Mouse (Mus musculus) limb, embryonic 12.5 days (tissue): ENCODE data around the gene Crk. TPM values are rescaled to one million over a fixed set of nuclear protein-coding genes. Genes with fewer than 3 reads are reported as not detected.
A peak's percentile ranks its signal among the peaks of the same experiment; 100 is the strongest.
"Not testable (repeated sequence)": the region's sequence is repeated elsewhere in the genome, so short reads cannot be mapped to it uniquely, and the experiment has no call there.

Source experiments
- ATAC-seq: fragments of 200-750 bp; cut with Nextera tagmentation; 2 replicates; pipeline ENCODE4 v1.8.0; 2017; ENCODE audit warnings: low read depth, moderate TSS enrichment; ENCODE audit not compliant: insufficient number of reproducible peaks, insufficient read depth, low FRiP score, low TSS enrichment
- H3K27ac ChIP-seq: fragments of 300-500 bp; sonication (generic); 2 replicates; pipeline ENCODE4 v1.5.1; 2016; ENCODE audit warnings: mild to moderate bottlenecking, moderate library complexity
- H3K27me3 ChIP-seq: fragments of 300-500 bp; sonication (generic); 2 replicates; pipeline ENCODE4 v1.6.1; 2016; ENCODE audit warnings: mild to moderate bottlenecking, moderate library complexity
- H3K36me3 ChIP-seq: fragments of 300-500 bp; sonication (generic); 2 replicates; pipeline ENCODE4 v1.6.1; 2016; ENCODE audit warnings: mild to moderate bottlenecking, moderate library complexity
- H3K4me1 ChIP-seq: fragments of 300-500 bp; sonication (generic); replicated peaks from 2 replicates; pipeline ENCODE4 v1.6.1; 2016
- H3K4me2 ChIP-seq: fragments of 300-500 bp; sonication (generic); 2 replicates; pipeline ENCODE4 v1.6.1; 2016; ENCODE audit warnings: mild to moderate bottlenecking, moderate library complexity
- H3K4me3 ChIP-seq: fragments of 300-500 bp; sonication (generic); replicated peaks from 2 replicates; pipeline ENCODE4 v1.5.1; 2016; ENCODE audit warnings: mild to moderate bottlenecking
- H3K9ac ChIP-seq: fragments of 300-500 bp; sonication (generic); replicated peaks from 2 replicates; pipeline ENCODE4 v1.6.1; 2016; ENCODE audit warnings: mild to moderate bottlenecking, moderate library complexity
- H3K9me3 ChIP-seq: fragments of 300-500 bp; sonication (generic); 2 replicates; pipeline ENCODE4 v1.6.1; 2016; ENCODE audit warnings: mild to moderate bottlenecking, moderate library complexity
- WGBS: fragments of 180-500 bp; shearing (Covaris S2); methylation state at CpG from one replicate; pipeline ENCODE4 v1.1.7; 2016; 5-methylcytosine and 5-hydroxymethylcytosine counted together
- polyA plus RNA-seq: library from polyadenylated mRNA; unstranded; fragments of >200 nt; fragmentation: Nextera tagmentation; extraction: Ambion mirVana; gene quantifications from 2 replicates; pipeline ENCODE4 v1.2.1, GENCODE M21; 2016

The Crk gene
- polyA plus RNA-seq, 1 experiment from 2014 or later, result 135 TPM

GRCm38 (mm10) chr11:75727659-75728058, 48.6 kb downstream of the Crk start:
- not testable (repeated sequence) for ATAC-seq, H3K9me3 ChIP-seq, H3K4me3 ChIP-seq, H3K4me2 ChIP-seq, H3K36me3 ChIP-seq, H3K4me1 ChIP-seq, H3K27me3 ChIP-seq, H3K9ac ChIP-seq, H3K27ac ChIP-seq
- WGBS, result 92% methylated on average over 6 of the region's 6 CpGs

- H3K9ac ChIP-seq, result peak within 1 kb of the TSS; percentile 98
- H3K36me3 ChIP-seq, result peaks cover 10% of the 10 kb centered on the region; the same call in 1 of the 2 replicates
- peak within 1 kb of the TSS; percentile 92 for H3K4me3 ChIP-seq
- peak; percentile 93 for ATAC-seq
- no peaks in the 10 kb centered on the region for H3K9me3 ChIP-seq
- under 1% methylated on average over 71 of the region's 76 CpGs for WGBS
- H3K27me3 ChIP-seq, result no peaks in the 10 kb centered on the region; the same call in 1 of the 2 replicates
- H3K27ac ChIP-seq, result peak within 1 kb of the TSS; percentile 99
- peaks cover 23% of the 10 kb centered on the region for H3K4me1 ChIP-seq
- H3K4me2 ChIP-seq, result peak within 1 kb of the TSS; percentile 74
Measured at GRCm38 (mm10) chr11:75732434-75733226, 53.6 kb downstream of the Crk start, which contains the start of gene Ywhae. Gene Ywhae (plus strand): TSS chr11:75732869.

- 2% methylated on average over 50 of the region's 52 CpGs for whole genome bisulfite sequencing
- Histone ChIP-seq H3K36me3 (peaks cover 15% of the 10 kb centered on the region), H3K27me3 (no peaks in the 10 kb centered on the region; the same call in 1 of the 2 replicates), H3K4me3 (peak overlapping the region; percentile 92), H3K4me1 (peaks cover 23% of the 10 kb centered on the region), H3K9me3 (no peaks in the 10 kb centered on the region), H3K27ac (peak overlapping the region; percentile 99), H3K4me2 (peak overlapping the region; percentile 74), H3K9ac (peak overlapping the region; percentile 98)
- peak; percentile 53 for ATAC-seq
Measured at GRCm38 (mm10) chr11:75733227-75733940, 54.3 kb downstream of the Crk start.

- Histone ChIP-seq H3K4me1 (peaks cover 33% of the 10 kb centered on the region), H3K9ac (no peak overlapping the region), H3K9me3 (no peaks in the 10 kb centered on the region), H3K27me3 (no peaks in the 10 kb centered on the region), H3K27ac (no peak overlapping the region), H3K4me3 (peak overlapping the region; percentile 92), H3K36me3 (peaks cover 20% of the 10 kb centered on the region), H3K4me2 (peak overlapping the region; percentile 74)
- no peak for ATAC-seq
- 77% methylated on average over 5 of the region's 5 CpGs for WGBS
Measured at GRCm38 (mm10) chr11:75735462-75736252, 56.6 kb downstream of the Crk start.

GRCm38 (mm10) chr11:75736978-75737377, 57.9 kb downstream of the Crk start:
- H3K9me3 ChIP-seq, result no peaks in the 10 kb centered on the region
- ATAC-seq, result no peak
- no peak overlapping the region for H3K27ac ChIP-seq
- WGBS, result 80% methylated on average over 3 of the region's 3 CpGs
- H3K27me3 ChIP-seq, result no peaks in the 10 kb centered on the region
- H3K4me1 ChIP-seq, result peaks cover 45% of the 10 kb centered on the region
- H3K4me2 ChIP-seq, result 0 out of 2 replicates have a peak overlapping the region, but pooled peaks have one; percentile 11
- no peak overlapping the region for H3K4me3 ChIP-seq
- peaks cover 20% of the 10 kb centered on the region for H3K36me3 ChIP-seq
- no peak overlapping the region for H3K9ac ChIP-seq

GRCm38 (mm10) chr11:75737806-75738476, 58.9 kb downstream of the Crk start:
- peaks cover 47% of the 10 kb centered on the region for H3K4me1 ChIP-seq

GRCm38 (mm10) chr11:75738477-75738821, 59.4 kb downstream of the Crk start:
- H3K9ac ChIP-seq, result no peak overlapping the region
- no peak for ATAC-seq
- H3K4me2 ChIP-seq, result no peak overlapping the region
- no peak overlapping the region for H3K27ac ChIP-seq
- no peaks in the 10 kb centered on the region for H3K9me3 ChIP-seq
- no peaks in the 10 kb centered on the region for H3K27me3 ChIP-seq
- WGBS, result 96% methylated on average over 7 of the region's 7 CpGs
- peaks cover 32% of the 10 kb centered on the region for H3K36me3 ChIP-seq
- no peak overlapping the region for H3K4me3 ChIP-seq
- peaks cover 47% of the 10 kb centered on the region for H3K4me1 ChIP-seq

More at GRCm38 (mm10) chr11:75737806-75738476, 58.9 kb downstream of the Crk start:
- Histone ChIP-seq H3K36me3 (peaks cover 27% of the 10 kb centered on the region), H3K9me3 (no peaks in the 10 kb centered on the region), H3K4me2 (no peak overlapping the region), H3K27ac (no peak overlapping the region), H3K4me3 (no peak overlapping the region), H3K27me3 (no peaks in the 10 kb centered on the region), H3K9ac (no peak overlapping the region)
- 89% methylated on average over 2 of the region's 2 CpGs for WGBS
- no peak for ATAC-seq

GRCm38 (mm10) chr11:75740204-75740603, 61.1 kb downstream of the Crk start:
- ATAC-seq, result no peak

GRCm38 (mm10) chr11:75741615-75742014, 62.6 kb downstream of the Crk start:
- ATAC-seq, result no peak
- Histone ChIP-seq H3K4me3 (no peak overlapping the region), H3K36me3 (peaks cover 33% of the 10 kb centered on the region), H3K27me3 (no peaks in the 10 kb centered on the region), H3K4me1 (peaks cover 28% of the 10 kb centered on the region), H3K4me2 (no peak overlapping the region), H3K9ac (no peak overlapping the region), H3K9me3 (no peaks in the 10 kb centered on the region), H3K27ac (0 out of 2 replicates have a peak overlapping the region, but pooled peaks have one; percentile 35)
- WGBS, result 72% methylated on average over 3 of the region's 3 CpGs

More at GRCm38 (mm10) chr11:75740204-75740603, 61.1 kb downstream of the Crk start:
- Histone ChIP-seq H3K27me3 (no peaks in the 10 kb centered on the region), H3K4me1 (peaks cover 40% of the 10 kb centered on the region), H3K4me2 (no peak overlapping the region), H3K4me3 (no peak overlapping the region), H3K9ac (no peak overlapping the region), H3K27ac (no peak overlapping the region), H3K36me3 (peaks cover 33% of the 10 kb centered on the region), H3K9me3 (no peaks in the 10 kb centered on the region)
- 68% methylated on average over 3 of the region's 3 CpGs for WGBS

- no peak overlapping the region for H3K4me3 ChIP-seq
- ATAC-seq, result no peak
- no peak overlapping the region for H3K27ac ChIP-seq
- H3K9ac ChIP-seq, result no peak overlapping the region
- H3K4me2 ChIP-seq, result no peak overlapping the region
- no peaks in the 10 kb centered on the region for H3K9me3 ChIP-seq
- H3K36me3 ChIP-seq, result peaks cover 27% of the 10 kb centered on the region
- WGBS, result 91% methylated on average over 3 of the region's 3 CpGs
- H3K27me3 ChIP-seq, result no peaks in the 10 kb centered on the region
- peaks cover 34% of the 10 kb centered on the region for H3K4me1 ChIP-seq
Measured at GRCm38 (mm10) chr11:75744761-75745160, 65.7 kb downstream of the Crk start.
